Mouse (Mus musculus) monocyte, adult 2 months (primary cell): ENCODE results near the gene Ube2e2.

Experiments
- DNase-seq, 2 experiments: peaks; one replicate each; pipeline ENCODE4 v3.0.0; 2022; ENCODE audit warnings: low spot score in 2 of 2, low read depth in 1 of 2

Ube2e2 gene

DNA sequence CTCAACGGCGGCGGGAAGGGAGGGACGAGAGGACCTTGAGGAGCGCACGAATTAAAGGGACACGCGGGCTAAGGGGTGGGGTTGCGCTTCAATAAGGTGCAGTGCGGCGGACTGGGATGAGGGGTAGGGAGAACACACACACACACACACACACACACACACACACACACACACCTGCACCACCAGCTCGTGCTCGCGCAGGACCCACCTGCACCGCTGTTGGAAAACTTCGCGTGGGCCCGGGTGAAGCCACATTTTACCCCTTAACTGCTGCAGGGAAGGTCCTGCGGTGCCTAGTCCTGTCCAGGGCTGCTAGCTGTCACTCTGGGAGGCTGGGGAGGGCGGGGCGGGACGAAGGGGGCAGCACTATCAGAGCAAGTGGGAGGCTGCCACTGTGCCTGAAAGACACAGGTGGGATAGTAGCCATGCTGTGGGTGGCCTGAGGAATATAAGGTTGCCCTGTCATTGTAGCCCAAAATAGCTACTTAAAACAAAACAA lies at the start of gene Ube2e2:
Gene Ube2e2, minus strand, starts transcription at position 321 of the 499 bp plus-strand sequence.
- DNase-seq, result no peak

DNA sequence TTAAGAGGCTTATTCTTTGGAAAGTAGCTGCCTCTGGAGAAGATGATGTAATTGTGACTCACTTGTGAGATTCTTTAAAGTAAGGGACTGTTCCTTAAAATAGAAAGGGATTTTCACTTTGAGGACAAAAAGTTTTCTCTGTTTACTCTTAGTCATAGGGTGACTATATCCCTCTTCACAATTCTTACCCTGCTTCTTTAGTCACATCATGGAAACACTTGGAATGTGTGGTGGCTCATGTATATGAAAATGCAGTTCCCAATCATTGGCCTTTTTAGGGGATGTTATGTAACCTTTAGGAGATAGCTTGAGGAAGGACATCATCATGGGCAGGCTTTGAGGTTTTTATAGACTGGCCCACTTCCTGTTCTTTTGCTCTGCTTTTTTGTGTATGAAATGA lies 46.0 kb upstream of the Ube2e2 start:
- DNase-seq, result no peak

- DNase-seq, result no peak
These were observed 9.5 kb upstream of the Ube2e2 start for GRCm38 (mm10) chr14:18903553-18903952.

- DNase-seq, result peak; percentile 23 to 46
These were observed 733 bp downstream of the Ube2e2 start for GRCm38 (mm10) chr14:18893121-18893946.

- DNase-seq, result no peak
These were observed 4.5 kb downstream of the Ube2e2 start for GRCm38 (mm10) chr14:18889571-18889970.

DNA sequence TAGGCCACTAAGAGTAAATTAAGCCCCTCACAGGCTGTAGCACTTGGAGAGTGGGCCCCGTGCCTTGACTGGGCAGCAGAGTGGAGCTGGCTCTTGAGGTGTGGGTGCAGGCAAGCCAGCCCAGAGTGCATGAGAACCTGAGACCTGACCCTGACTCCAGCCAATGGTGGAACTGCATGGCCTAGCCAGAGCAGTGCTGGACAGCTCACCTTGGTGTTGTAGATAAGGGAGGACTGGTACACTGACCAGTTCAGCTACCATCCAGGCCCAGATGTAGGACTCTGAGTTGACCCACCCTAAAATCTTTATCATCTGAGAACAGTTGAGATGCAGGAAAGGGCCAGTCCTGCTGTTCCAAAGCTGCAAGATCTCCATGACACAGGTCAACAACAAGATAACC lies 11.6 kb downstream of the Ube2e2 start:
- DNase-seq, result no peak

- no peak for DNase-seq
These were observed 23.4 kb downstream of the Ube2e2 start for GRCm38 (mm10) chr14:18870716-18871115.

- no peak for DNase-seq
These were observed 65.4 kb downstream of the Ube2e2 start for GRCm38 (mm10) chr14:18828661-18829060.

GRCm38 (mm10) chr14:18826753-18827152 lies 67.3 kb downstream of the Ube2e2 start:
- no peak for DNase-seq

GRCm38 (mm10) chr14:18820713-18821112 lies 73.4 kb downstream of the Ube2e2 start:
- DNase-seq, result no peak

DNA sequence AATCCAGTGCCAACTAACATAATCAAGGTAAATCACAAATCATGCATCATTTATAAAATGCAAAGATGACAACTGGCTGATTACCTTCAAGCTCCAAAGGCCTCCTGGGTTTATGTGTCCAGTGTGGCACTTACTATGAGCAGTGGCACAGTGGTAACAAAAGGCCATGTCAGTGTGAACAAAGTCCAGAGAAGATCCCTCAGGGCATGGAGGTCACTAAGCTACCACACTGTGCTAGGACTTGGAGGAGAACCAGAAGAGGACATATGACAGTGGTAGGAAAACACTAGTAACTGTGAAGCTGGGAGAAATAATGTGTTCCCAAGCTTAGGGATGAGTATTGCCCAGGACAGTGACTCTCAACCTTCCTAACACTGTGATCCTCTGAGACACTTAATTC lies 97.2 kb downstream of the Ube2e2 start:
- no peak for DNase-seq

DNA sequence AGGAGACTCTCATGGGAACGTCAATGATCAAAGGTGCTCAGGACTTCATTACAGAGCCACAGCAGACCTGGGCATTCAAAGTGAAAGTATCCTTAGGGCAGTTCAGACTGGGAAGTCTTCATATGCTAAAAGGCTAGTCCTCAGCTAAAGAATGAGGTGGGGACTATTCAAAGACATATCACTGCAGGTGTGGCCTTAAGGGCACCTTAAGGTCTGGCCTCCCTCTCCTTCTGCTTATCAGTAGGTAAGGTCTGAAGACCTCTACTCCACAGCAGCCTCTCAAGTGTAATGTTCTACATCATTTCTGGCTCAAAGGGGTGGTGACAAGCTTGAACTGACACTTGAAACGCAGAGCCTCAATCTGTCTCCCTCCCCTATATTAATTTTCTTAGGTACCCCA lies 98.3 kb downstream of the Ube2e2 start:
- no peak for DNase-seq

GRCm38 (mm10) chr14:18778993-18779675 lies 114.9 kb downstream of the Ube2e2 start:
- DNase-seq, result no peak

- no peak for DNase-seq
These were observed 115.8 kb downstream of the Ube2e2 start for GRCm38 (mm10) chr14:18778241-18778640.

DNA sequence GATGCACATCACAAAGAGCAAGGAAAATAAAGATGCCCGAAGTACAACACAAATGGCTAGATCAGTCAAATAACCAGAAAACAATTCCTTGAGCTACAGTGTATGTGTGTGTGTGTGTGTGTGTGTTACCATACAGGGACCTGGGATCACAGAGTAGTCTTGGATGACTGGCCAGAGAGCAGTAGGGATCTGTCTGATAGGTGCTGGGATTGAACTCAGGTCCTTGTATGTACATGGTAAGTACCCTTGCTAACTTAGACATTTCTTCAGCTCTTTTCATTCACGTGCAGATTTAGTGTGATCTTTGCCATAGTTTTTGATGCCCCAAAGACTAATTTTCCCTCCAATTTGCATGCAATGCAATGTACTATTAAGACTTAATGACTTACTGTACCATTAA lies 117.9 kb downstream of the Ube2e2 start:
- no peak for DNase-seq

DNA sequence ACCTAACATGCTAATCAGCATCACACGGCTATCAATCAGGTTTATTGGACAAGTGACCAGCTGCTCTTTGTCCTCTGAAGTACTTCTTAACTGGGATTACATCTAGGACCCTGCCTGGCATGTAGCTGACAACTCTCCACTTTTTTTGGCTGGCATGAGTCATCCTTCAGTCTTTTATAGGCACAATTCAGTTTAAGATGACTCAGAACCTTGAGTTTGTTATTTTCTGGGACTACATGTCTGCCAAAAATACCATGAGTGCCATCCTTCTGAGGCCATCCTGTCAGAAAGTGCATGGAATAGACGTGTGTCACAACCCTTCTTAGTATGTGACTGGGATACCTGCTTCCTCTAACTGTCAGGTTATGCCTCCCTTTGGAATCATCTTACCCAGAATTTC lies 120.3 kb downstream of the Ube2e2 start:
- DNase-seq, result no peak

DNA sequence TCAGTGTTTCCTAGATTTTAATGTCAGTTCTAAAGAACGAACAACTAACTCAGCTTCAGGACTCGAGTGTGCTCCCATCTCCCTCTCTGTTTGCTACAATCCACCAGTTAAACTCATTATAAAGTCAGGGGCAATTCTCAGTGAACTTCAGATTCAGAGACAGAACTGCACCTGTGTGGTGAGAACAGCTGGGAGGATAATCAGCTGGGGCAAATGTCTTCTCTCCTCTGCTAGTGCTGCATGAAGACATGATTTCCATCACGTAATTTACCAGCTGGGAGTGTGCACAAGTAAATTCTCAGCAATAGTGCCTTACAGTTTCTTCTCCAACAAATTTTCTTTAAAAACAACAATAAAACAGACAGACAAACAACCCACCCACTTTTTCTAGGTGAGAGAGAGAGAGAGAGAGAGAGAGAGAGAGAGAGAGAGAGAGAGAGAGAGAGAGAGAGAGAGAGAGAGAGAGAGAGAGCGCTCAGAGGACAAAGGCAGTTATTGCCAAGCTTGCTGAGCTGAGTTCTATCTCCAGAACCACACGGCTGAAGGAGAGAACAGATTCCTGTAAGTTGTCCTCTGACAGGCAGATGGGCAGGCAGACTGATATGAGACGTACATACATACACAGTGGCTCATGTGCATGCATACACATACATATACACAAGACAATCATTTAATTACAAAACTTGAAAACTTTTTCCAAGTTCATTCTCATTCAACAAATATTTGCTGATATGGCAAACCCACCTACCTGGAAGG lies 134.3 kb downstream of the Ube2e2 start:
- DNase-seq, result no peak

DNA sequence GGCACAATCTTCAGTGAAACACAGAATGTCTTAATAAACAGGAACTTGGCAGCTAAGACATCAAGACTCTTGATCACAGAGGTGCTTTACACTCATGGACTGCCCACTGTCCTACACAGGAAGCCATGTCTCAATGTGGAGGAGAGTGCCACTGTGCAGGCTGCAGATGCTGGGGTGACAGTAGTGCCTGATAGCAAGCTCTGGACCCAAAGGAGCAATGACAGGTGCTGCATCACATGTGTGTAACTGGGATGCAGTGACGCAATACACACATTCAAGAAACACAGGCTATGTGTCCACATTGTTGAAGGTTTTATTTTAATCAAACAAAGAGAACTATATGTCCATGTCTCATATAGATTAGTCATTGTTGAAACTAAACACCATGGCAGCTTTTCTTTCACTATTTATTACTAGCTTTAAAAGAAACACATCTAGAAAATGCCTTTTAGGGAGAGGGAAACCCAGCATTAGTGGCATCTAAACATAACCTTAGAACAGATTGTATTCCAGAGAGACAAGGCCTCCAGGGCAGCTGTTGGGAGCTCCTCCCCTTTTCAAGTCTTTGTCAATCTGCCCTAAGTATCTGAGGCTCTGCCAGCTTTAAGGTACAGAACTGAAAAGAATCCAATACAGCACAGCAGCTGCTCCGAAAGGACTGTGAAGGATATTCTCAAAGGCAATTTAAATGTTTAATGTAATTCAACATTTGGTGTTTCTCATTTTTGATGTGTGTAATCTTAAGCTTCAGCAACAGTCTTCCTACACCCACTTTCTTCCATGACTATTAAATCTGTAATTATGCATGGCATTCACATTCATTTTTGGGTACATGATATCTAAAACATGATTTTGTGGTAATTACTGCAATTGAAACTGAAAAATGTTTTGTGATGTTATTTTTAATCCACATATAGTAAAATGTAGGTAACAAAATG lies 135.2 kb downstream of the Ube2e2 start:
- DNase-seq, result no peak

DNA sequence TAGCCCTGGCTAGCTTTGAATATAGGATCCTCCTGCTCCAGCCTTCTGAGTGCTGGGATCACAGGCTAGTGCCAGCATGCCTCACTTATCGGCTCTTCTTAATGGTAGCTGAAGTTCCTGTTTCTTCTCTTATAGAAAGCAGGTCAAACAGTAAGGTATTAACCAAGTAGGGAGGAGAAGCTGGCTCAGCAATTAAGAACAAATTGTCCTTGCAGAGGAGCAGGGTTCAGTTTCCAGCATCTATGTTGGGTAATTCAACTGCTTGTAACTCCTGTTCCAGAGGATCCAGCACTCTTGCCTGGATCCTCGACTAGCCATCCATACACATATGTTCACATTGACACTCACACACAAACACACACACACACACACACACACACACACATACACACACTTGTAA lies 136.1 kb downstream of the Ube2e2 start:
- DNase-seq, result no peak

GRCm38 (mm10) chr14:18755410-18755809 lies 138.7 kb downstream of the Ube2e2 start:
- DNase-seq, result no peak

DNA sequence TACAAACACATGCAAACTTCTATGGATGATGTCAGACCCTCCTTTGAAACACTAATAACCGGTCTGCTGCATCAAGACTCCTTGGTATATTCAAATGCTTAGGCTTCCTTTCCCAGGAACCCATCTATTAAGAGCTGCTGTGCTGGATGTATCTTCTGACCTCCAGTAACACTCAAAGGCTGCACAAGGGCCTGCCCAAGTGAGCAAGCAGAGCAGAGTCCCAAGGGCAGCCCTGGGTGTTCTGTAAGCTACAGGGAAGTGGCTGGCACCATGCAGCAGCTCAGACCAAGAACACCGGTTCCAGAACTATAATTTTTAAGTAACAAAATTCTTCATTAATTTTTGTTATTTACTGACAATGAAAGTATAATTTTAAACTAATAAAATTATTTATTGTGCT lies 139.5 kb downstream of the Ube2e2 start:
- DNase-seq, result no peak
